Mouse (Mus musculus) forebrain, embryonic 12.5 days (tissue): Measurements from ENCODE around the gene Ctnnbl1. TPM values are rescaled to one million over a fixed set of nuclear protein-coding genes. Genes with fewer than 3 reads are reported as not detected.
A peak's percentile ranks its signal among the peaks of the same experiment; 100 is the strongest.

Experiments used
- ATAC-seq: fragments of 200-750 bp; cut with Nextera tagmentation; 2 replicates; pipeline ENCODE4 v1.8.0; 2017; ENCODE audit warnings: moderate TSS enrichment; ENCODE audit not compliant: low FRiP score
- H3K27ac ChIP-seq: fragments of 300-500 bp; sonication (generic); 2 replicates; pipeline ENCODE4 v1.5.1; 2016; ENCODE audit warnings: mild to moderate bottlenecking
- H3K27me3 ChIP-seq: fragments of 300-500 bp; sonication (generic); 2 replicates; pipeline ENCODE4 v1.6.1; 2016; ENCODE audit warnings: mild to moderate bottlenecking
- H3K36me3 ChIP-seq: fragments of 300-500 bp; sonication (generic); replicated peaks from 2 replicates; pipeline ENCODE4 v1.6.1; 2016; ENCODE audit warnings: mild to moderate bottlenecking
- H3K4me1 ChIP-seq: fragments of 300-500 bp; sonication (generic); 2 replicates; pipeline ENCODE4 v1.6.1; 2016
- H3K4me2 ChIP-seq: fragments of 300-500 bp; sonication (generic); 2 replicates; pipeline ENCODE4 v1.6.1; 2016; ENCODE audit warnings: mild to moderate bottlenecking, moderate library complexity
- H3K4me3 ChIP-seq: fragments of 300-500 bp; sonication (generic); replicated peaks from 2 replicates; pipeline ENCODE4 v1.5.1; 2016; ENCODE audit warnings: mild to moderate bottlenecking
- H3K9ac ChIP-seq: fragments of 300-500 bp; sonication (generic); 2 replicates; pipeline ENCODE4 v1.6.1; 2016; ENCODE audit warnings: mild to moderate bottlenecking
- H3K9me3 ChIP-seq: fragments of 300-500 bp; sonication (generic); 2 replicates; pipeline ENCODE4 v1.6.1; 2016
- WGBS: fragments of 180-500 bp; shearing (Covaris S2); methylation state at CpG from one replicate; pipeline ENCODE4 v1.1.7; 2016; 5-methylcytosine and 5-hydroxymethylcytosine counted together
- polyA plus RNA-seq: library from polyadenylated mRNA; unstranded; fragments of >200 nt; fragmentation: Nextera tagmentation; extraction: Ambion mirVana; gene quantifications from 2 replicates; pipeline ENCODE4 v1.2.1, GENCODE M21; 2016

Gene Ctnnbl1
- polyA plus RNA-seq, 1 experiment from 2014 or later: 100 TPM

DNA sequence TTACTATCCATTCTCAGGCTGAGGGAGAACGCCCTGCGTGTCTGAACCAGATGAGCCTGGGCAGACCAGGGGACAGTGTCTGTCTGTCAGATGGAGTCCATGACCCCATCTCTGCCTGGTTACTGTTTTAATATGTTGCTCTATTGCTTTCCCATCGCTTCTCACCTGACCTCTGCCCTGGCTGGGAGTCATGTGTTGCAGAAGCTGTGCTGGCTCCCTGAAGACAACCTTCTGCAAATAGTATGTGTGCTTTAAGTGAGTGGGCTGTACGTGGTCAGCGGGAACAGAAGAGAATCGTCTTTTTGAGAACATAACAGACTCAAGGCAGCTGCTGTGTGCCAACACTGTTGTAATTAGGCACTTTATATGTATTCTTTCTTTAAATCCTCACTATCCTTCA is 47.0 kb downstream of the Ctnnbl1 start:
- no peak for ATAC-seq
- no peak overlapping the region for H3K4me3 ChIP-seq
- H3K9ac ChIP-seq: no peak overlapping the region
- no peak overlapping the region for H3K27ac ChIP-seq
- peaks cover 9% of the 10 kb centered on the region; the same call in 1 of the 2 replicates for H3K4me1 ChIP-seq
- WGBS: 91% methylated on average over 6 of the region's 6 CpGs
- H3K36me3 ChIP-seq: peaks cover 32% of the 10 kb centered on the region
- no peak overlapping the region for H3K4me2 ChIP-seq
- no peaks in the 10 kb centered on the region for H3K27me3 ChIP-seq
- H3K9me3 ChIP-seq: no peaks in the 10 kb centered on the region

DNA sequence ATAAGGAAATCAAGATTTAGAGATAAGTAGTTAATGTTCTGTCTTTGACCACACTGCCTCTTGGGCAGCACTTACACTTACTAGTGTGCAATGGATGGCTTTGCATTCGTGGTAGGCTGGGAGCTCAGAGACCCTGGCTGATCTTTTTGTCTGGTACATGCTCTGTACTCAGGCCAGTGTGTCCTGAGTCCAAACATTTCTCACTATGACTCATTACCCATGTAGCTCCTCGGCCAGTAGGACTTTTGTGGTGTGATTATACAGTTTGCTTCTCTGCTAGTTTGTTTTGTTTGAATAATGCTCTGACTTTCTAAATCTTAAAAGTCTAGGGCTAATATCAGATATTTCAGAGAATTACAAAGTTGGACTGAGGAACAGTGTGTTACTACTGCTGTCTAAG is 47.4 kb downstream of the Ctnnbl1 start:
- Histone ChIP-seq H3K4me2 (no peak overlapping the region), H3K4me3 (no peak overlapping the region), H3K27me3 (no peaks in the 10 kb centered on the region), H3K9me3 (no peaks in the 10 kb centered on the region), H3K4me1 (peaks cover 9% of the 10 kb centered on the region; the same call in 1 of the 2 replicates), H3K27ac (no peak overlapping the region), H3K36me3 (peaks cover 31% of the 10 kb centered on the region), H3K9ac (no peak overlapping the region)
- ATAC-seq: no peak
- WGBS: 88% methylated on average over 2 of the region's 2 CpGs

DNA sequence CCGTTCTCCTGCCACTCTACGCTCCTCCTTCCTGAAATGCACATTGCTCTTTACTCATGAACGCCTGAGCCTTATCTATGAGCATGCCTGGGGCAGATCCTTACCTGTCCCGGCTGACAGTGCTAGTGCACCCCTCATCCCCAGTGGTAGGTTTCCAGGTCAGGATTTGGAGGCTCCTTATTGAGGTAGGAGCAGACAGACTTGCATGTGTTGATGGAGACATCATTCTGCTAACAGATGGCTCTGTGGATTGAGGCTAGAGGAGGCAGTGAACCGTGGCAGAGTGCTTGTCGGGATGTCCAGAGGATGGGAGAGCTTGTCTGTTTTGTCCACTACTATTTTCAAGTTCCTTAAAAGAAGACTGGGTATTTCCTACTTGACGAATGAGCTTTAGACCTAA is 52.0 kb downstream of the Ctnnbl1 start:
- no peaks in the 10 kb centered on the region for H3K9me3 ChIP-seq
- WGBS: 88% methylated on average over 7 of the region's 7 CpGs
- no peak overlapping the region for H3K4me3 ChIP-seq
- no peaks in the 10 kb centered on the region for H3K27me3 ChIP-seq
- H3K4me1 ChIP-seq: peaks cover 27% of the 10 kb centered on the region
- H3K36me3 ChIP-seq: peaks cover 5% of the 10 kb centered on the region
- no peak for ATAC-seq
- H3K4me2 ChIP-seq: no peak overlapping the region
- no peak overlapping the region for H3K9ac ChIP-seq
- no peak overlapping the region for H3K27ac ChIP-seq

DNA sequence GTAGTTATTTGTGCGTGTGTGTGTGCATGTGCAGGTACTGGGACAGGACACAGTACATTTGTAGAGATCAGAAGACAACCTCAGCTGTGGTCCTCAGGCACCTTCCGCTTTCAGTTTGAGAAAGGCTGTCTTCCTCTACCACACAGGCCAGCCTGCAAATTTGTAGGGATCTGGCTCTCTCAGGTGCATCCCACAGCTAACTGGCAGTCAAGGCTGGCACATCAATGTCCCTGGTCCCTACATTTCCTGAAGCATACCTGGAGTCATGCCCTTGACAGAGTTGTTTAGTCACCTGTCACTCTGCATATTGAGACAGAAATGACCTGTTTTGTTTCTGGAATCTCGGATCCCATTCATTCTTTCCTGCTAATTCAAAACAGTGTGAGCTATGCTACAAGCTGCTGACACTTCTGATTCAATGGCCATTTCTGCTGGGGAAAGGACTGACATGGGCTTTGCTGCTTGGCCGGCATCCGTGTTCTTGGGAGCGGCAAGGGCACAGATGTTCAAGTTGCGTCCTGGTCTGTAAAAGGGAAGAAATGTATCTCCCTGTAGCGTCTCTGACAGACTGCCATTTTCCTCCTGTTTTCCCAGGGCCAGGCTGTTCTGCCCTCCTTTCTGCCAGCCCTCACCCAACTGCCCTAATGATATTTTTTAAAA is 53.8 kb downstream of the Ctnnbl1 start:
- H3K36me3 ChIP-seq: peaks cover 11% of the 10 kb centered on the region
- H3K4me2 ChIP-seq: no peak overlapping the region
- H3K27ac ChIP-seq: 0 out of 2 replicates have a peak overlapping the region, but pooled peaks have one; percentile 68
- H3K27me3 ChIP-seq: no peaks in the 10 kb centered on the region
- no peak overlapping the region for H3K4me3 ChIP-seq
- H3K4me1 ChIP-seq: peaks cover 27% of the 10 kb centered on the region
- no peak overlapping the region for H3K9ac ChIP-seq
- ATAC-seq: no peak
- 81% methylated on average over 8 of the region's 8 CpGs for WGBS
- H3K9me3 ChIP-seq: no peaks in the 10 kb centered on the region

DNA sequence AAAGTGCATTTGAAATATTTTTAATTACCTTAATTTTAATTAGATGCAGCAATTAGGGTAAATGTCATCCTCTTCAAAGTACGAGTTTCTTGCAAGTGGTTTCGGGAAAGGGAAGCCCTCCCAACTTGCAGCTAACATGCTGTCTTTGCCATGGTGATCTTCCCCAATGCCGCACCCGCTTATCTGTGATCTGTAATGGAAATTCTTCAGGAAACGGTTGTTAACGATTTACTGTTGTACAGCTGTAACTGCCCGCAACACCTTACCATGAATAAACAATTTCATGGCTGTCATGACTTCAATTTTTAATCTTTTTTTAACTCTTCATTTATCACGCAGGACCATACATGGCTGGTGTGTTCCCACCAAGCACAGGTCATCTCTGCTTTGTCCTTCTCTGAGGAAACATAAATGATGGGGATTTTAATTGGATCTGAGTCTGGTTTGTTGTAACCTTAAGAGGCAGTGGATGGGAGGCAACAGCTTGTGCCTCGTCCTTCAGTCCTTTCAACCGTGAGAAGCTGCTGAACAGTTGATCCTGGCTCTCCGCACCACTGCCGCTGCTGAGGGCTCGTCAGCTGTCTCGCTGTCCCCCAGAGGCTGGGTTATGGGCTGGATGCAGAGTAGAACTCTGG is 54.4 kb downstream of the Ctnnbl1 start:
- no peak overlapping the region for H3K4me3 ChIP-seq
- ATAC-seq: peak; percentile 53; the same call in 1 of the 2 replicates
- WGBS: 50% methylated on average over 14 of the region's 14 CpGs
- no peak overlapping the region for H3K4me2 ChIP-seq
- no peaks in the 10 kb centered on the region for H3K27me3 ChIP-seq
- H3K36me3 ChIP-seq: peaks cover 11% of the 10 kb centered on the region
- no peak overlapping the region for H3K9ac ChIP-seq
- peak overlapping the region; percentile 68 for H3K27ac ChIP-seq
- H3K9me3 ChIP-seq: no peaks in the 10 kb centered on the region
- peaks cover 27% of the 10 kb centered on the region for H3K4me1 ChIP-seq

DNA sequence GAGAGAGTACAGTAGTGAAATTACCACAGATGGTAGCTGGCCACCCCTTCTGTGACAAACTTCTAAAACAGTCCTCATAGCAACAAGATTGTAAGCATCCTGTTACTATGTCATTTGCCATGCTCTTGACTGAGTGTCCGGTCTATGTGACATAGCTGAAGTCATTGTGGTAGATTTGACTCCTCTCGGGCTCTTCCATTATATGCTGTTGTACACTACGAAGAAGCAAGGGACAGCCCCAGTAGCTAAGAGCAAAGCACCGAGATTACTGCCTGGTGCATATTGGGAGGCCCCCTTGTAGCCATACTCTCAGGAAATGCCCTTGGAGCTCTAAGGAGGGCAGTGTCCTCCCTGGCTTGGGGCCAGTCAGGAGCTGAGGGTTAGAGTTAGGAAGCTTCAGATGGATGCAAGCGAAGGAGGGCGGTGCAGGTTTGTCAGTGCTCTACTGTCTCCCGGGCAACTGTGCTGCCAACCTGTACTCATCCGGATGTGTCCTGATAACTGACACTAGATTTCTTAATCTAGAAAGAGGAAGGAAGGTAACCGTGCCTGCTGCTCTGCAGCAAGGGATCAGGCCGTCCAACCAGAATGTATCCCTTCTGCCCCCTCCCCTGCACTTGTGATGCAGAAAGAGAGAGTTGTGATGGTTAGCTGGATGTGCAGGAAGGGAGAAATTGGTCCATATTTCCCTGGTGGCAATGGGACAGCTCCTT is 55.8 kb downstream of the Ctnnbl1 start:
- Histone ChIP-seq H3K4me2 (no peak overlapping the region), H3K36me3 (peaks cover 11% of the 10 kb centered on the region), H3K9ac (no peak overlapping the region), H3K9me3 (no peaks in the 10 kb centered on the region), H3K27ac (0 out of 2 replicates have a peak overlapping the region, but pooled peaks have one; percentile 8), H3K4me1 (peaks cover 27% of the 10 kb centered on the region), H3K27me3 (no peaks in the 10 kb centered on the region), H3K4me3 (no peak overlapping the region)
- WGBS: 92% methylated on average over 10 of the region's 10 CpGs
- no peak for ATAC-seq

DNA sequence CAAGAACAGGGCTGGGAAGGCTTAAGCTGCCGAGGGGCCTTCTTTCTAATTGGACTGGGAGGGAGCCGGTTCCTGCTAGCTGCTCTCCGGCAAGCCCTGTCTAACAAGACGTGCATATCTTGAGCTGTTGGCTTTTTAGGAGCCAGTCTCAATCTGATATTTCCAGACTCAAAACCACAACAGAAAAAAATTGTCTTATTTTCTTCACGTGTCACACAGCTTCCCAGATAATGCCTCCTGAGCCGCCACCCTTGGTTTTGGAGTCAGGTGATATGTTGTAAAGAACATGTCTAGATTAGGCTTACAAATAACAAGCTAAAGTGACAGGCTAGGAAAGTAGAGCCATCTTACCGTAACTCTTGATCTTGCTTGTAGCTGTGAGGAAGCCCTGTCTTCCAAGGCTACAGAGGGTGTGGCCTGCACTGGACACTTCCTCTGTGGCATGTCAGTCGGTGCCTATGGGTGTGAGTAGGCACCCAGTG is 56.7 kb downstream of the Ctnnbl1 start:
- ATAC-seq: no peak
- Histone ChIP-seq H3K9me3 (no peaks in the 10 kb centered on the region), H3K36me3 (peaks cover 15% of the 10 kb centered on the region), H3K4me3 (no peak overlapping the region), H3K9ac (no peak overlapping the region), H3K27me3 (no peaks in the 10 kb centered on the region), H3K4me1 (peaks cover 27% of the 10 kb centered on the region), H3K4me2 (no peak overlapping the region), H3K27ac (no peak overlapping the region)
- 70% methylated on average over 8 of the region's 8 CpGs for WGBS

DNA sequence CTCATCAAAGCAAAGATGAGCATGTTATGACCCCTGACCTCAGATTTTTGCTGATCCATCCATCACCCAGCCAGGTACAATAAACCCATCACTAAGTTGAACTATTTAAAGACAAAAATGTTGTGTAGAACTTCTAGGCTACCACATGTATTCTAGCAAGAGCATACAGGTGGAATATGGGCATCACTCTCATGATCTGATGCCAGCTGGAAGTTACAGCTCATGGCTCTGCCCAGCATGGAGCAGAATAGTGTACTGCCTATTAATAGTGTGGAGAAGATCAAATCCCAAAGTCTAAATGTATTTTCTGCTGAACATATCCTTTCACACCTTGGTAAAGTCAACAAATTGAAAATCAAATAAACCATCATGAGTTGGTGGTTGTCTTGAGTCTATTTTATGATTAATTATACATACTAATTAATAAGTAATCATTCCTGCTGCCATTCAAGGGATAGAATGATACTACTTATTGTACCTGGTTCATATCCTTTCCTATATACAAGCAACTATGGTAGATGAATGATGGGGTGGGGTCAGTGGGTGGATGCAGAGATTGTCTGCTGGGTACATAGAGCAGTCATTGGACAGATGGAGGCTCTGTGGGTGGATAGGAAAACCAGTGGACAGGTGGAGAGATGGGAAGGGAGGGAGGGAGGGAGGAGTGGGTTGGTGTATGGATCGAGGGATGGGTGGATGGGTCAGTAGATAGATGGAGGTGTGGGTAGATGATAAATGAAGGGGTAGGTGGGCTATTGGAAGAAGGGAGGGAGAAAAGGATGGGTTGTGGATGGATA is 58.6 kb downstream of the Ctnnbl1 start:
- H3K9ac ChIP-seq: no peak overlapping the region
- no peak overlapping the region for H3K27ac ChIP-seq
- H3K9me3 ChIP-seq: no peaks in the 10 kb centered on the region
- 96% methylated on average over 1 of the region's 1 CpGs for WGBS
- H3K27me3 ChIP-seq: no peaks in the 10 kb centered on the region
- H3K4me3 ChIP-seq: no peak overlapping the region
- H3K4me1 ChIP-seq: peaks cover 40% of the 10 kb centered on the region
- ATAC-seq: no peak
- no peak overlapping the region for H3K4me2 ChIP-seq
- H3K36me3 ChIP-seq: peaks cover 16% of the 10 kb centered on the region; the same call in 1 of the 2 replicates

DNA sequence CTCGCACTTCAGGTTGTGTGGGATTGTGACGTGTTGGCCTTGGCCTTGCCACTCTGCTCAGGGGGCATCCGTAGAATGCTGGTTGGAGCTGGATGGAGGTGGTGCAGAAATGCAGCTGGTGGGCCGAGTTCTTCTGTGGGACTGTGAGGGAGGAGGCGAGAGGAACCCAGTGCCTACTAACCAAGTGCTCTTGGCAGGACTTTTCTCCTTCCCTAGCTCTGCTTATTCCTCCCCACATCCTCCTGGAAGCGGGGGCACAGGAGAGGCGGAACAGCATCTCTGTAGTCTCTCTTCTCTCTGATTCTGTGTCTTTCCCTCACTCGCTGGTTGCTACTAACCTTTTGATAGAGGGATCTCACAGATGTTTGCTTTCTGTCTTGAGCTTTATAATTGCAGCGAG is 62.3 kb downstream of the Ctnnbl1 start:
- Histone ChIP-seq H3K27ac (peak overlapping the region; percentile 96; the same call in 1 of the 2 replicates), H3K4me1 (peaks cover 41% of the 10 kb centered on the region), H3K4me3 (no peak overlapping the region), H3K4me2 (no peak overlapping the region), H3K27me3 (0 out of 2 replicates have a peak, but pooled peaks cover 3% of the 10 kb centered on the region), H3K9me3 (no peaks in the 10 kb centered on the region), H3K36me3 (peaks cover 15% of the 10 kb centered on the region; the same call in 1 of the 2 replicates), H3K9ac (no peak overlapping the region)
- no peak for ATAC-seq
- WGBS: 94% methylated on average over 9 of the region's 9 CpGs

DNA sequence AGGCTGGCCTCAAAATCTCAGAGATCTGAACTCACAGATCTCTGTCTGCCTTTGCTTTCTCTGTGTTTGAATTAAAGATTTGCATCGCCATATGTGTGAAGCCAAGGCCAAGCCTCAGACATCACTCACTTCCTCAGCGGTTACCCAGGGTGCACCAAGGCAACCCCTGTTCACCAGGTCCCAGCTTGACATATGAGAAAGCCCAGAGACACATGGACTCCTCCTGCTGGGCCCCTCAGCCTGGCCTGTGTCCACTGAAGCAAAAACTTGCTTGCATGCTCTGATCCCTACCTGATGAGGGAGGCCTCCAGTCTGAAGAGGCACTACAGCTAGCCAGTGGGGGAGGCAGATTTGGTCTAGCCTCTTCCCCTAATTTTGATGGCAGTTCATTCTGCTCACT is 63.1 kb downstream of the Ctnnbl1 start:
- Histone ChIP-seq H3K4me2 (0 out of 2 replicates have a peak overlapping the region, but pooled peaks have one; percentile 34), H3K27ac (peak overlapping the region; percentile 96), H3K4me3 (no peak overlapping the region), H3K9me3 (no peaks in the 10 kb centered on the region), H3K36me3 (peaks cover 13% of the 10 kb centered on the region; the same call in 1 of the 2 replicates), H3K27me3 (0 out of 2 replicates have a peak, but pooled peaks cover 3% of the 10 kb centered on the region), H3K9ac (no peak overlapping the region), H3K4me1 (peaks cover 46% of the 10 kb centered on the region)
- peak; percentile 34; the same call in 1 of the 2 replicates for ATAC-seq
- 94% methylated on average over 2 of the region's 2 CpGs for WGBS

DNA sequence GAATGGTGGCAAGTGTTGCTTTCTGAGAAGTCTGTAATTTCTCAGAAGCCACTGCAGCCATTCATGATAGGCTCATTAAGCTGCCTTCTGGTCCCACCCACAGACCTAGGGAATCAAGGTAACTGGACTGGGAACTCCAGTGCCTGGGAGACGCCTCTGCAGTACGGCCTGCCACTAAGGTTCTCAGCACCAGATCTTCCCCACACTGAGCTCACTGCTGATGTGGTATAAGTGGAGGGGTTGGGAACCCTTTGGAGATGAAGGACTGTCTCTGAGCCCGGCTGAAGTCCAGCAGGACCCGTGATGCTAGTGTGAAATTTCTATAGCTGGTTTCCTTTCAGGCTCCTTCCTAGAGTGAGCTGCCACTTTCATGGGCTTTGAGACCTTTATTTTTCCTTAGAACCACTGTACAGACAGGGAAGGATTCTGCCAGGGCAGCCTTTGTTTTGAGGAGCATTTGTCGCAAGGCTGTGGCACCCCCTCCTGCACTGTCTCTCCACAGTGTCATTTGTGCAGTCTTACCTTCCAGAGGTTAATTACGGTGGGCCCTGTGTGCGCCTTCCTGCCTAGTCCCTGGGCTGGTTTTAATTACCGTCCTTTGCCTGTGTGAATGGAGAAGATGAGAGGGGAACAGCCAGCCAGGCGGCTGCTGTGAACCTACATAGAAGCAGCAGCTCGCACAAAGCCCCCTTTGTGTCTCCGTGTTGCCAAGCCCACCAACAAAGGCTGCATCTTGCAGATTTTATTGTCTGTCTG is 63.7 kb downstream of the Ctnnbl1 start:
- 5% methylated on average over 11 of the region's 11 CpGs for whole genome bisulfite sequencing
- Histone ChIP-seq H3K4me1 (peaks cover 52% of the 10 kb centered on the region), H3K36me3 (peaks cover 10% of the 10 kb centered on the region; the same call in 1 of the 2 replicates), H3K27ac (peak overlapping the region; percentile 96), H3K9ac (peak overlapping the region; percentile 29), H3K4me2 (peak overlapping the region; percentile 34), H3K4me3 (no peak overlapping the region), H3K27me3 (0 out of 2 replicates have a peak, but pooled peaks cover 3% of the 10 kb centered on the region), H3K9me3 (no peaks in the 10 kb centered on the region)
- peak; percentile 89 for ATAC-seq
